Mouse (Mus musculus) activated CD4-positive, CD25-positive, alpha-beta regulatory T cell, adult 9 weeks (primary cell): Measurements from ENCODE around the gene Inip. TPM values are rescaled to one million over a fixed set of nuclear protein-coding genes. Genes with fewer than 3 reads are reported as not detected.

ENCODE experiments used
- polyA plus RNA-seq: library from polyadenylated mRNA; unstranded; fragments of 100-300 nt; shearing (Covaris generic); gene quantifications from one replicate; pipeline ENCODE4 v1.2.1, GENCODE M21; 2017

The Inip gene
- polyA plus RNA-seq, result 65.6 TPM

GRCm38 (mm10) chr4:59801489-59801888, at the start of gene Inip:
TSS of gene Inip (minus strand) at chr4:59801589.

DNA sequence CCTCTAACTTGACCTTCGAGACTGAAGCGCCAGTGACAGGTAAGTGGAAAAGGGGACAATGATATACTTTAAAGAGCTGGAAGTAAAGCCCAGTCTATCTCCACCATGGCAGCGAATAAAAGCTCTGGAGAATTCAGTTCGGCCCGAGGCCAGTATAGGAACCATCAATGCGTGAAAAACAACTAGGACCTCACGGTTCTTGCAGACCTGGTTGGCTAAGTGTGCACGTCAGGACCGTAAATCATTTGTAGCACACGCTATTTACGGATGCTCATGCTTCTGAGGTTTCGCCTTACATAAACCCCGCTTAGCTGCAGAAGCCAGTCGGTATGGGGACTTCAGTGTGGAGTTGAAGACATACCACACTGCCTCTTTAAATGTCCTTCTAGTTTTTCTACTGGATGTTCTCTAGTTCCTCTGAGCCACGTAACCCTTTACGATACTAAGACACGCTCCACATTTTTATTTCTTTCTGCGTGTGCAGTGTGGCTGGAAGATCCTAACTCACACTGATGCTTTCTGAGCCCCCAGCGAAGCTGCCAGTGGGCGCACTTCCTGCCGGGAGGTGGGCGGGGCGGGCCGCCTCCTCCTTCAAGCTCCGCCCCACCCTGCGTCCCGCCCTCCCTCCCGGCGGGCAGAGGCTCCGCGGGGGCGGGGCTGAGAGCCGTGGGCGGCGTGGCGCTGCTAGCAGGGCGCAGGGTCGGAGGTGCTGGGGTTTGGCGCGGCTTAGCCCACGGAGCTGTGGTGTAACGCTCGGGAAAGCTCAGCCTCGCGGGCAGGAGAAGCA, 4.0 kb upstream of the Inip start, which contains the start of gene Snx30:
Gene Snx30 (plus strand): TSS at position 660 of the 787 bp plus-strand sequence.

Other genes with a start within 250 kb of the Inip start
- gene Hsdl2, start 220.0 kb downstream of the Inip start, polyA plus RNA-seq, result 41.0 TPM
- 6.1 TPM for gene E130308A19Rik, start 175.4 kb downstream of the Inip start, polyA plus RNA-seq
- gene Snx30, start 4.3 kb upstream of the Inip start, polyA plus RNA-seq, result 3.3 TPM
- gene Slc46a2, start 113.5 kb upstream of the Inip start, polyA plus RNA-seq, result not detected
- not detected for gene Mup4, start 159.1 kb upstream of the Inip start, polyA plus RNA-seq
- not detected for gene Mup6, start 162.7 kb upstream of the Inip start, polyA plus RNA-seq